In the genomic region with DNA sequence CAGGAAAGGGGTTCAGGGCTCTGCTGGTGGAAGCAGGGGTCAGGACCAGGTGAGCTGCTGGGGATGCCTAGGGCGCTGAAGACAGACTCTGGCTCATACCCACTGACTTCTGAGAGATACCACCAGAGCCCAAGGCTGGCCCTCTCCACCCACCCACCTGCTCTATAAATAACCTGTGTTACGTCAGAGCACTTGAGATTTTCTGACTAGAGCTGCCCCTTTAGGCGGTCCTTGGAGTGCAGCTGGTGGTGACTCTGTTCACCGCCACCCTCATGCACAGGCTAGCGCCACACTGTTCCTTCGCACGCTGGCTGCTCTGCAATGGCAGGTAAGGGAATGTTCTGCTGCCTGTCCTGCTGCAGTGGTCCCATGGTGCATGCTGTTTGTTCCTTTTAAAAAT, we compare ENCODE assay signal across 11 mouse cellular contexts. TPM values are rescaled to one million over a fixed set of nuclear protein-coding genes. Genes with fewer than 3 reads are reported as not detected.
DNase-seq lines count a peak whose midpoint lies in the region; ATAC-seq and TF ChIP-seq lines count a peak whose summit lies in the region.
"Had no signal": no experiment of that assay in that cellular context is flagged by ENCODE, and none has a peak within 500 bp of the region (broad histone marks: within the 10 kb centered on the region; RNA-seq: fewer than 3 reads in every experiment).

No protein-coding gene starts in this region.

- no peaks in the 10 kb centered on the region for H3K9me3 ChIP-seq in midbrain, embryonic 12.5 days
- H3K9me3 ChIP-seq in midbrain, postnatal 0 days (ENCODE audit: low read length) = no peaks in the 10 kb centered on the region
- H3K9me3 ChIP-seq in heart, embryonic 13.5 days = no peaks in the 10 kb centered on the region

- WGBS in midbrain, embryonic 12.5 days = 92% methylated on average over 7 of the region's 7 CpGs
- 90% methylated on average over 7 of the region's 7 CpGs for WGBS in midbrain, postnatal 0 days
- WGBS in heart, embryonic 13.5 days = 43% methylated on average over 7 of the region's 7 CpGs

- peak; percentile 13 to 15 for DNase-seq in frontal cortex, postnatal 36 days (ENCODE audit: low spot score in 2 of 2)
- DNase-seq in frontal cortex, postnatal 14 days (ENCODE audit: low spot score in 2 of 2) = no peak
- no peak for DNase-seq in midbrain, postnatal 0 days (ENCODE audit: low spot score)
- DNase-seq in gastrocnemius, postnatal 14 days = no peak
- DNase-seq in thymus, adult 18-20 months = no peak

- ATAC-seq in midbrain, embryonic 12.5 days (ENCODE audit: low FRiP score, low read depth) = no peak
- no peak for ATAC-seq in midbrain, postnatal 0 days (ENCODE audit: low FRiP score)
- no peak; the same call in 1 of the 2 replicates for ATAC-seq in heart, embryonic 13.5 days (ENCODE audit: extremely low read depth, insufficient number of reproducible peaks, low FRiP score, low TSS enrichment)
- ATAC-seq: hindbrain, postnatal 0 days; Patski had no signal

- H3ac ChIP-seq in myocyte (ENCODE audit: control insufficient read depth, insufficient read length) = no peak overlapping the region

- no peak overlapping the region for H3K4me3 ChIP-seq in midbrain, embryonic 12.5 days
- no peak overlapping the region for H3K4me3 ChIP-seq in midbrain, postnatal 0 days (ENCODE audit: low read depth, low read length)
- peak overlapping the region; percentile 39 for H3K4me3 ChIP-seq in heart, embryonic 13.5 days
- H3K4me3 ChIP-seq in myocyte = no peak overlapping the region

- H3K27ac ChIP-seq in midbrain, embryonic 12.5 days (replicated peaks) = no peak overlapping the region
- no peak overlapping the region for H3K27ac ChIP-seq in midbrain, postnatal 0 days (ENCODE audit: low read depth, low read length)
- peak overlapping the region; percentile 82 for H3K27ac ChIP-seq in heart, embryonic 13.5 days (replicated peaks)
- H3K27ac ChIP-seq: hindbrain, postnatal 0 days; macrophage had no signal

- H3K4me2 ChIP-seq in midbrain, embryonic 12.5 days (replicated peaks) = no peak overlapping the region
- no peak overlapping the region for H3K4me2 ChIP-seq in midbrain, postnatal 0 days (ENCODE audit: low read depth, low read length, poor library complexity, severe bottlenecking)
- H3K4me2 ChIP-seq in heart, embryonic 13.5 days = peak overlapping the region; percentile 66
- peak overlapping the region; percentile 9 for H3K4me2 ChIP-seq in myocyte (ENCODE audit: low read depth)

- H3K79me2 ChIP-seq in myocyte (ENCODE audit: control insufficient read depth, insufficient read depth) = peaks cover 16% of the 10 kb centered on the region

- TF ChIP-seq POLR2A in myocyte (IDR thresholded peaks at IDR 0.05; ENCODE audit: insufficient read length, low read depth) = no peak

- no peak for TF ChIP-seq CTCF in midbrain, postnatal 0 days (IDR thresholded peaks at IDR 0.05)

- 0 out of 2 replicates have a peak overlapping the region, but pooled peaks have one; percentile 17 for H3K9ac ChIP-seq in midbrain, embryonic 12.5 days (replicated peaks)
- no peak overlapping the region for H3K9ac ChIP-seq in midbrain, postnatal 0 days (replicated peaks; ENCODE audit: low read length, poor library complexity, severe bottlenecking)
- peak overlapping the region; percentile 71 for H3K9ac ChIP-seq in heart, embryonic 13.5 days

- intact Hi-C loops in gastrocnemius, postnatal 14 days (cut with DNase I; ENCODE audit: low total_unique reads) = no loop called here

- peaks cover 21% of the 10 kb centered on the region for H3K36me3 ChIP-seq in midbrain, embryonic 12.5 days
- no peaks in the 10 kb centered on the region for H3K36me3 ChIP-seq in midbrain, postnatal 0 days (ENCODE audit: insufficient read depth, low read length)
- peaks cover 35% of the 10 kb centered on the region for H3K36me3 ChIP-seq in heart, embryonic 13.5 days
- H3K36me3 ChIP-seq in myocyte (ENCODE audit: control insufficient read depth, insufficient read depth) = no peaks in the 10 kb centered on the region

- H3K4me1 ChIP-seq in midbrain, embryonic 12.5 days = peaks cover 16% of the 10 kb centered on the region
- peaks cover 5% of the 10 kb centered on the region; the same call in 1 of the 2 replicates for H3K4me1 ChIP-seq in midbrain, postnatal 0 days (ENCODE audit: insufficient read depth, low read length)
- H3K4me1 ChIP-seq in heart, embryonic 13.5 days = peaks cover 30% of the 10 kb centered on the region

- H3K27me3 ChIP-seq in midbrain, embryonic 12.5 days = no peaks in the 10 kb centered on the region
- H3K27me3 ChIP-seq in midbrain, postnatal 0 days (ENCODE audit: insufficient read depth, low read length) = no peaks in the 10 kb centered on the region
- H3K27me3 ChIP-seq in heart, embryonic 13.5 days (replicated peaks) = no peaks in the 10 kb centered on the region; the same call in 1 of the 2 replicates
- H3K27me3 ChIP-seq in myocyte (ENCODE audit: control insufficient read depth, insufficient read depth, insufficient read length) = no peaks in the 10 kb centered on the region
- H3K27me3 ChIP-seq: Patski had no signal

TF ChIP-seq in myocyte, 11 proteins besides CTCF, POLR2A, EP300 and RAD21:
- TF ChIP-seq REST (IDR thresholded peaks at IDR 0.05; ENCODE audit: insufficient read depth, insufficient read length) (no peak), MYOD1 (IDR thresholded peaks at IDR 0.05; ENCODE audit: control insufficient read depth in 1 of 3, insufficient read length in 2 of 3, low read depth in 2 of 3) (peak in 1 of 3 experiments; percentile 32)

RNA-seq across cellular contexts. Expression of gene Tmem161a, which starts 1.9 kb away (rescaled TPM):
- polyA plus RNA-seq in midbrain, embryonic 12.5 days (2016; fragmentation: Nextera tagmentation; extraction: Ambion mirVana) = 47.6 and 49.0 TPM in 2 replicates
- total RNA-seq in midbrain, postnatal 0 days (2014; rRNA removed) = 52.4 and 64.8 TPM in 2 replicates
- polyA plus RNA-seq in midbrain, postnatal 0 days (2015; fragmentation: Nextera tagmentation; extraction: Ambion mirVana) = 49.5 and 51.6 TPM in 2 replicates
- polyA plus RNA-seq in heart, embryonic 13.5 days (2015; fragmentation: Nextera tagmentation; extraction: Ambion mirVana) = 91.8 and 104 TPM in 2 replicates
- polyA plus RNA-seq in myocyte (2012; fragmentation: generic; extraction: Trizol) = 132 TPM
- 10 to 100 TPM; 76.0 to 78.1 TPM for total RNA-seq in gastrocnemius, postnatal 14 days (2021)

RNA-seq across cellular contexts. Expression of gene Mef2b, which starts 34.6 kb away (rescaled TPM):
- polyA plus RNA-seq in midbrain, embryonic 12.5 days (2016; fragmentation: Nextera tagmentation; extraction: Ambion mirVana) = 0.19 and 0.46 TPM in 2 replicates
- total RNA-seq in midbrain, postnatal 0 days (2014; rRNA removed) = 0.55 and 1.1 TPM in 2 replicates
- polyA plus RNA-seq in midbrain, postnatal 0 days (2015; fragmentation: Nextera tagmentation; extraction: Ambion mirVana) = 1.5 TPM in 2 replicates
- 0.15 and 0.40 TPM in 2 replicates for polyA plus RNA-seq in heart, embryonic 13.5 days (2015; fragmentation: Nextera tagmentation; extraction: Ambion mirVana)
- polyA plus RNA-seq in myocyte (2012; fragmentation: generic; extraction: Trizol) = 0.85 TPM
- total RNA-seq in gastrocnemius, postnatal 14 days (2021) = under 1 TPM; 0.25 to 0.29 TPM
- polyA plus RNA-seq: macrophage had no signal

RNA-seq across cellular contexts. Expression of gene Borcs8, which starts 34.8 kb away (rescaled TPM):
- polyA plus RNA-seq in midbrain, embryonic 12.5 days (2016; fragmentation: Nextera tagmentation; extraction: Ambion mirVana) = 37.1 and 41.9 TPM in 2 replicates
- total RNA-seq in midbrain, postnatal 0 days (2014; rRNA removed) = 91.1 and 98.3 TPM in 2 replicates
- 49.8 and 58.6 TPM in 2 replicates for polyA plus RNA-seq in midbrain, postnatal 0 days (2015; fragmentation: Nextera tagmentation; extraction: Ambion mirVana)
- 36.1 and 40.0 TPM in 2 replicates for polyA plus RNA-seq in heart, embryonic 13.5 days (2015; fragmentation: Nextera tagmentation; extraction: Ambion mirVana)
- 53.0 TPM for polyA plus RNA-seq in myocyte (2012; fragmentation: generic; extraction: Trizol)
- total RNA-seq in gastrocnemius, postnatal 14 days (2021) = 10 to 100 TPM; 14.4 to 18.4 TPM

RNA-seq across cellular contexts. Expression of gene Rfxank, which starts 35.1 kb away (rescaled TPM):
- polyA plus RNA-seq in midbrain, embryonic 12.5 days (2016; fragmentation: Nextera tagmentation; extraction: Ambion mirVana) = 16.3 and 17.8 TPM in 2 replicates
- total RNA-seq in midbrain, postnatal 0 days (2014; rRNA removed) = 9.8 and 12.3 TPM in 2 replicates
- 7.4 and 9.3 TPM in 2 replicates for polyA plus RNA-seq in midbrain, postnatal 0 days (2015; fragmentation: Nextera tagmentation; extraction: Ambion mirVana)
- 15.1 and 17.0 TPM in 2 replicates for polyA plus RNA-seq in heart, embryonic 13.5 days (2015; fragmentation: Nextera tagmentation; extraction: Ambion mirVana)
- polyA plus RNA-seq in myocyte (2012; fragmentation: generic; extraction: Trizol) = 11.2 TPM
- total RNA-seq in gastrocnemius, postnatal 14 days (2021) = 1 to 10 TPM; 8.1 to 8.8 TPM

RNA-seq across cellular contexts. Expression of gene Slc25a42, which starts 38.0 kb away (rescaled TPM):
- polyA plus RNA-seq in midbrain, embryonic 12.5 days (2016; fragmentation: Nextera tagmentation; extraction: Ambion mirVana) = 3.9 and 4.3 TPM in 2 replicates
- 15.1 and 18.0 TPM in 2 replicates for total RNA-seq in midbrain, postnatal 0 days (2014; rRNA removed)
- 9.2 and 9.3 TPM in 2 replicates for polyA plus RNA-seq in midbrain, postnatal 0 days (2015; fragmentation: Nextera tagmentation; extraction: Ambion mirVana)
- 8.0 and 8.3 TPM in 2 replicates for polyA plus RNA-seq in heart, embryonic 13.5 days (2015; fragmentation: Nextera tagmentation; extraction: Ambion mirVana)
- polyA plus RNA-seq in myocyte (2012; fragmentation: generic; extraction: Trizol) = 2.6 TPM
- total RNA-seq in gastrocnemius, postnatal 14 days (2021) = 10 to 100 TPM; 25.5 to 29.2 TPM

Comparison
In these comparisons a context has a peak if more than half of its experiments do, and no peak if none do; other contexts are left out.
1. DNase-seq: peak in frontal cortex, postnatal 36 days (2 of 2); none in frontal cortex, postnatal 14 days (0 of 2), midbrain, postnatal 0 days (single experiment), gastrocnemius, postnatal 14 days (single experiment) and thymus, adult 18-20 months (0 of 2).
2. H3K4me2 ChIP-seq: peak in heart, embryonic 13.5 days (single experiment) and myocyte (single experiment); none in midbrain, embryonic 12.5 days (single experiment) and midbrain, postnatal 0 days (single experiment).